Mouse (Mus musculus): ENCODE data around the gene Hoxa5. TPM values are rescaled to one million over a fixed set of nuclear protein-coding genes. Genes with fewer than 3 reads are reported as not detected.

Hoxa5 gene
- polyA plus RNA-seq, 1 experiment from 2014 or later: 2.6 TPM

DNA sequence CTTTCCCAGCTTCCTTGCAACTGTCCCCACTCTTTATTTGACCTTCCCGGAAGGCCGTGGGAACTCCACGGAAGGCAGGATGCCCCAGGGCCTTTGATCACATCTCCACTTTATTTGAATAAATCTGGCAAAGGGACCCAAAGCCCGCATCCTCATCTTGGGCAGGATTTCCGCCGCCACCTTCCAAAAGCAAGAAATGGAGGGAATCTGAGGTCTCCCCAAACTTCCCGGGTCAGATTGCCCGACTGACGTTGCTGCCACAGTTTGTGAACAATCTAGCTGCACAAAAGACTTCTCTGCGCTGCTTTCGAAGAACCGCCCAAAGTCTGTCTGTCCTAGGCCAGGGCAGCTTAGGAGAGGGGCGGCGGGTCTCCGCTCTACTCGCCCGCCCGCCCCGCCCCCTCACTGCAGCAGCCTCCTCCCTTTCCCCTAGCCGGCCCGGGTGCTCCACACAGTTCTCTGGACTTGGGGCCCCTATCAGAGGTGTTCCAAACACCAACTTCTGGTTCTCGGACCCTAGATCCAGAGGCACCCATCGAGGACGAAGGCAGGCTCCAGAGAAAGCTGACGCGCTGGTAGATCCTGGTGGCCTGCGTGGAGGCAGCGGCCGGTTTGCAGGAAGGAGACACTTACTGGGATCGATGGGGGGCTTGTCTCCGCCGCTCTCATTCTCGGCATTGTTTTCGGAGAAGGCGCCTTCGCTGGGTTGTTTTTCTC lies 20.7 kb upstream of the Hoxa5 start:
- Histone ChIP-seq H3K4me2 (no peak overlapping the region), H3K27ac (ENCODE audit: low read depth, low read length) (no peak overlapping the region), H3K4me3 (ENCODE audit: low read depth, low read length) (no peak overlapping the region), H3K4me1 (ENCODE audit: control insufficient read depth, insufficient read depth, low read length) (peaks cover 5% of the 10 kb centered on the region; the same call in 1 of the 2 replicates), H3K36me3 (ENCODE audit: control insufficient read depth, insufficient read depth, low read length) (no peaks in the 10 kb centered on the region), H3K9ac (ENCODE audit: low read depth, low read length) (no peak overlapping the region), H3K27me3 (ENCODE audit: control insufficient read depth, insufficient read depth, low read length) (peaks cover 97% of the 10 kb centered on the region), H3K9me3 (replicated peaks; ENCODE audit: control insufficient read depth, low read length) (no peaks in the 10 kb centered on the region)
- no peak for ATAC-seq (replicated peaks; ENCODE audit: insufficient number of reproducible peaks, low FRiP score, low TSS enrichment)
- WGBS (ENCODE audit: insufficient replicate concordance): under 1% methylated on average over 35 of the region's 36 CpGs

DNA sequence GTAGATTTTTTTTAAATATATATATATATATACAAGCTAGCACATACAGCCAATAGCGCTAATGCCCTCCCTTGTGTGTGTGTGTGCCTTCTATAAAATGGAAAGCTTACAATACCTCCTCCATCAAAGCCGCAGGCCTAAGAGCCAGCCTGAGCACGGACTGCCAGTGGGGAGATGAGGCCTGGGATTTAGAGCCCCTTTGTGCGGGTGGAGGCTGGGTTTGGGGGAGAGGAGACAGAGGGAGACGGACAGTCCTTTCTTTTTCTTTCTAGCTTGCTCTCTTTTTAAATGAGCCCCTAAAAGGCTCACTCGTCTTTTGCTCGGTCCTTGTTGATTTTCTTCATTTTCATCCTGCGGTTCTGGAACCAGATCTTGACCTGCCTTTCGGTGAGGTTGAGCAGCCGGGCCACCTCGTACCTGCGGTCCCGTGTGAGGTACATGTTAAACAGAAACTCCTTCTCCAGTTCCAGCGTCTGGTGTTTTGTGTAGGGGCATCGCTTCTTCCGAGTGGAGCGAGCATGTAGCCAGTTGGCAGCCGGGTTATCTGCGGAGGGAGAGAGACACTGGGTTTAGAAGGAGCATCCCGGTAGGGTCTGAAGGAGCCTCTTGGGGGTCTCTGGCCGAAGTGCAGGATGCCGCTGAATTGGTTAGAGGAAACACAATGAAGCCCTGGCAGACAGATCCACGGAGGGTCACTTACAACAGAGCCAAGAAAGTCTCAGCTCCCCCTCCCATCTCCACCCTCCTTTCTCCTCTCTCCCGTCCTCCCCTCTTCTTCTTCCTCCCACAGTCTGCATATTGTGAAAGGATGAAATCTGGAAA lies 19.8 kb upstream of the Hoxa5 start:
- Histone ChIP-seq H3K9me3 (replicated peaks; ENCODE audit: control insufficient read depth, low read length) (no peaks in the 10 kb centered on the region), H3K9ac (ENCODE audit: low read depth, low read length) (no peak overlapping the region), H3K27me3 (ENCODE audit: control insufficient read depth, insufficient read depth, low read length) (peaks cover 97% of the 10 kb centered on the region), H3K4me3 (ENCODE audit: low read depth, low read length) (no peak overlapping the region), H3K4me1 (ENCODE audit: control insufficient read depth, insufficient read depth, low read length) (peaks cover 5% of the 10 kb centered on the region; the same call in 1 of the 2 replicates), H3K36me3 (ENCODE audit: control insufficient read depth, insufficient read depth, low read length) (no peaks in the 10 kb centered on the region), H3K27ac (ENCODE audit: low read depth, low read length) (no peak overlapping the region), H3K4me2 (no peak overlapping the region)
- 3% methylated on average over 24 of the region's 24 CpGs for WGBS (ENCODE audit: insufficient replicate concordance)
- no peak for ATAC-seq (replicated peaks; ENCODE audit: insufficient number of reproducible peaks, low FRiP score, low TSS enrichment)

DNA sequence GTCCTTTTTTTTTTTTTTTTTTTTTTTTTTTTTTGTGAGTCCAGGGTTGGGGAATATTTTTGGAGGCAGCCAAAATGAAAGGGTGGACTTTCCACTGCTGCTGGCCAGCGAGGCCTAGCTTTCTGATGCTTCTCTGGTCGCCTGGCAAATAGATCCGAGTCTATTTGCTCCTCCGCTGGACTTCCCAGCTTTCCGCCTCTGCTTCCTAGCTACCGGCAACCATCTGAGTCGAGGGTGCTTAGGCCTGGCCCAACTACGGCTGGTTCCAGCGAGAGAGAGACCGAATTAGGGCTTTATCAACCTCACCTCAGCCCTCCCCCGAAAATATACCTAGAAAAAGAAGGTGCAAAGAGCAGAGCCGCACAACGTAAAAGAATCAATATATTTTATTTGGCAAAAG lies 18.3 kb upstream of the Hoxa5 start:
- H3K9ac ChIP-seq (ENCODE audit: low read depth, low read length): no peak overlapping the region
- H3K27ac ChIP-seq (ENCODE audit: low read depth, low read length): no peak overlapping the region
- WGBS (ENCODE audit: insufficient replicate concordance): 13% methylated on average over 13 of the region's 13 CpGs
- H3K4me1 ChIP-seq (ENCODE audit: control insufficient read depth, insufficient read depth, low read length): peaks cover 5% of the 10 kb centered on the region; the same call in 1 of the 2 replicates
- ATAC-seq (replicated peaks; ENCODE audit: insufficient number of reproducible peaks, low FRiP score, low TSS enrichment): no peak
- H3K9me3 ChIP-seq (replicated peaks; ENCODE audit: control insufficient read depth, low read length): no peaks in the 10 kb centered on the region
- no peak overlapping the region for H3K4me3 ChIP-seq (ENCODE audit: low read depth, low read length)
- H3K4me2 ChIP-seq: no peak overlapping the region
- peaks cover 100% of the 10 kb centered on the region for H3K27me3 ChIP-seq (ENCODE audit: control insufficient read depth, insufficient read depth, low read length)
- no peaks in the 10 kb centered on the region for H3K36me3 ChIP-seq (ENCODE audit: control insufficient read depth, insufficient read depth, low read length)

DNA sequence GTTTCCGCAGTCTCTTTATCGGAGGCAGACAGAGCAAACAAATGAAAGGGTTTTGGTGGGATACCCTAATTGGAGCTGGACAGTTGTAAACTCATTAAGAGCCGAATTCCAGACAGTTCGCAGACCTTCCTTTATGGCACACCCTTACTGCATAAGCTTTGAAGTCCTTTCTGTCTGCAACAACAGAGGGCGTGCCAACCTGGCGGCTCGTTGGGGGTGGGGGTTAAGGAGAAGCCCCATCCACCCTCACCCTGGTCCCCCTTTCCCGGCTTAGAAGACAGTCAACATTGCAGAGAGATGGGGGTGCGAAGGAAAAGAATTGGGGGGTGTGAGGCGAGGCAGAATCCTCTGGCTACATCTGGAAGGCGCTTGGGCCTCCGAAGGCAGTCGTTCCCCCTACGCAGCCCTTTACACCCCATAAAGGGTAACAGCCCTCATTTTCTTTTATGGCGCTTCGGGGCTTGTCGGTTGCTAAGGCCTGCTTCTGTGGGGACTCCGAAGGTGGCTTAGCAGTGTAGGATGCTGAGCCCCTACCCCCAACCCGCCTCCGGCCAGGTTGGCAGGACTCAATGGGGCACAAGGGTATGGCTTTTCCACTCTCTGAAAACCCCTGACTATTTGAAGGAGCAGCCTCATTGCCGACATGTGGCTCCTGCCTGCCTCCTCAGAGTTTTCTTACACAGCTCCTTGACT lies 17.8 kb upstream of the Hoxa5 start:
- H3K9me3 ChIP-seq (replicated peaks; ENCODE audit: control insufficient read depth, low read length): no peaks in the 10 kb centered on the region
- ATAC-seq (replicated peaks; ENCODE audit: insufficient number of reproducible peaks, low FRiP score, low TSS enrichment): no peak
- H3K4me2 ChIP-seq: peak overlapping the region; percentile 89
- 8% methylated on average over 21 of the region's 21 CpGs for WGBS (ENCODE audit: insufficient replicate concordance)
- H3K36me3 ChIP-seq (ENCODE audit: control insufficient read depth, insufficient read depth, low read length): no peaks in the 10 kb centered on the region
- peaks cover 5% of the 10 kb centered on the region; the same call in 1 of the 2 replicates for H3K4me1 ChIP-seq (ENCODE audit: control insufficient read depth, insufficient read depth, low read length)
- H3K27me3 ChIP-seq (ENCODE audit: control insufficient read depth, insufficient read depth, low read length): peaks cover 100% of the 10 kb centered on the region
- H3K4me3 ChIP-seq (ENCODE audit: low read depth, low read length): peak overlapping the region; percentile 57
- no peak overlapping the region for H3K9ac ChIP-seq (ENCODE audit: low read depth, low read length)
- H3K27ac ChIP-seq (ENCODE audit: low read depth, low read length): no peak overlapping the region

DNA sequence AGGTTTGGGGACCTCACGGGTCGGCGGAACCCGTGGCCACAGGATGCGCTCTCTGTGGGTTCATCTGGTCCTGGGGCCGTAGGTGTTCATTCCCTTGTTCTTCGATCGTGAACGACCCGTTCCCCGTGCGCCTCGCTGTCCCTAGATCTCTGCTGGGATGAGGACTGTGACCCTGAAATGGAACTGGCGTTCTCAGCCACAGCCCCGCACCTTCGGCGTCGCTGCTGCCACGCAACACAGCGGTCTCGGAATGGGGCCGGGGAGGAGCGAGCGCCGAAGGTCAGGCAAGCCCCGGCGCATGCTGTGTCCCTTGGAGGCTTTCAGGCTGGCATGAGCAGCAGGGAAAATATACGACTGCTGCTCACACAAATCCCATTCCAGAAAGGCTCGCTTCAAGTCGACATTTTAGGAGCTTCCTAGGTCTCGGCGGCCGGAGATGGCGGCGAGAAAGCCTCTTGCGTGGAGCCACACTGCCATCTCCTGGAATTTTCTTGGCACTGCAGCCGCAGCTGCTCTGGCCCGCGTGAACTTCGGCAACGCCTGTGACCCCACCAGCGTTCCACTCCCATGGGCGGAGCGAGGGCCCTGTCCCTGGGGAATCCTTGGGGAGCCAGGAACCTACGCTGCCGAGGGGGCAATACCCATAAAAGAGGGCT lies 17.1 kb upstream of the Hoxa5 start, which contains the start of gene Hoxa7:
TSS of gene Hoxa7 (minus strand) at position 518 of the 656 bp plus-strand sequence.
- Histone ChIP-seq H3K4me3 (ENCODE audit: low read depth, low read length) (peak within 1 kb of the TSS; percentile 57), H3K27ac (ENCODE audit: low read depth, low read length) (no peak within 1 kb of the TSS), H3K9me3 (replicated peaks; ENCODE audit: control insufficient read depth, low read length) (no peaks in the 10 kb centered on the region), H3K27me3 (ENCODE audit: control insufficient read depth, insufficient read depth, low read length) (peaks cover 100% of the 10 kb centered on the region), H3K36me3 (ENCODE audit: control insufficient read depth, insufficient read depth, low read length) (no peaks in the 10 kb centered on the region), H3K4me2 (peak within 1 kb of the TSS; percentile 89), H3K9ac (ENCODE audit: low read depth, low read length) (no peak within 1 kb of the TSS), H3K4me1 (ENCODE audit: control insufficient read depth, insufficient read depth, low read length) (peaks cover 9% of the 10 kb centered on the region; the same call in 1 of the 2 replicates)
- ATAC-seq (replicated peaks; ENCODE audit: insufficient number of reproducible peaks, low FRiP score, low TSS enrichment): 0 out of 2 replicates have a peak, but pooled peaks have one; percentile 7
- WGBS (ENCODE audit: insufficient replicate concordance): 2% methylated on average over 46 of the region's 46 CpGs

DNA sequence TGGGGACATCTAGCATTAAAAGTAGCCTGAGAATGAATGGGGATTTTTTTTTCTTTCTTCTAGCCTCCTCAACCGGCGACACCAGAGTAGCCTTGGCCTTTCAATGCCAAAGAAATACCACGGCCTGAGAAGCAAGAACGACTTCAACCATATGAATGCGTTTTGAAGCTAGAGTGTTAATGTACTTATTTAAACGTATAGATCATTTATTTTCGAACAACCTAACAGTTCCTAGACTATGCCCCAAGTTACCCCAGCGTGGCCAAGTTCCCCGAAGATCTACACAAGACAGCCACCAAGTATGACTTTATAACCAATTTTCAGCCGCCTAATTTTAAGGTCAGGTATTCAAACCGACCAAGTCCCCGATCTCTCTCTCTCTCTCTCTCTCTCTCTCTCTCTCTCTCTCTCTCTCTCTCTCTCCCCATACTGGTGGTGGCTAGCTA lies 16.5 kb upstream of the Hoxa5 start:
- H3K9ac ChIP-seq (ENCODE audit: low read depth, low read length): no peak overlapping the region
- peaks cover 100% of the 10 kb centered on the region for H3K27me3 ChIP-seq (ENCODE audit: control insufficient read depth, insufficient read depth, low read length)
- peak overlapping the region; percentile 89 for H3K4me2 ChIP-seq
- ATAC-seq (replicated peaks; ENCODE audit: insufficient number of reproducible peaks, low FRiP score, low TSS enrichment): no peak
- no peak overlapping the region for H3K27ac ChIP-seq (ENCODE audit: low read depth, low read length)
- 6% methylated on average over 12 of the region's 12 CpGs for WGBS (ENCODE audit: insufficient replicate concordance)
- H3K4me3 ChIP-seq (ENCODE audit: low read depth, low read length): peak overlapping the region; percentile 57
- peaks cover 7% of the 10 kb centered on the region; the same call in 1 of the 2 replicates for H3K4me1 ChIP-seq (ENCODE audit: control insufficient read depth, insufficient read depth, low read length)
- no peaks in the 10 kb centered on the region for H3K36me3 ChIP-seq (ENCODE audit: control insufficient read depth, insufficient read depth, low read length)
- no peaks in the 10 kb centered on the region for H3K9me3 ChIP-seq (replicated peaks; ENCODE audit: control insufficient read depth, low read length)

DNA sequence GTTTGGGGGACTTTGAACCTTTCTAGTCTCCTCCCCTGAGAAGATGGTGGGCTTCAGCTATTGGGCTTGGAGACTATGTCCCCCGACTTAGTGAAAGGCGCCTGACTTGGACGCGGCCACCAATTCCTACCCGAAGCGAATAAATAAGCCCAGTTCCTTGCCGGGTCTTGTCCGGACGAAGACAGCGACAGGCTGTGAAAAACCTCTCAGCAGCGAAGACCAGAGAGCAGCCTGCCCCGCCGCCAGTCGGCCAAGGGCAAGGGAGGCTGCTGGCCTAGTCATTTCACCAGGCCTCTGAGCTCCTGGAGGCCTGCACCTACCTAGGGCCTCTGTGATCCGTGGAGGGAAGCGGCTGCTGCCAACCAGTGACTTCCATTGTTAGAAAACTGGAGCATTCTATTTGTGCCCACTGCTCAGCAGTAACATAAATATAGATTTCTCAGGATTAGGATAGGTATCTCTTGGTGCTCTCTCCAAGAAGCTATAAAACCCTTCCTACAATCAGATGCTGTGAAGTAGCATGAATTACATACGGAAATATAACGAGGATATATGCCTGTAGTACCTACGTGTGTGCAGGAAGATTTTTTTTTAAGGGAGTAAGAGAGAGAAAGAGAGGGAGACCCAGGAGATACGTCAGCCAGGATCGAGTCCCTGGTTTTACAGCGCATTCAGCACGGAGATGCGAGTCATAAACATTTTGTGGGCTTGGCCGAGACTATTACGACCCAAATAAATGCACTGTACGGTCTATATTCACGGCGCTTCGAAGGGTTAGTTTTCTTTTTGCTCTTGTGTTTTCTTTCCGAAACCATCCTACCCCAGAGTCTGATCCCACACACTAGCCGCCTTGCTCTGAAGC lies 15.8 kb upstream of the Hoxa5 start:
- no peak overlapping the region for H3K4me3 ChIP-seq (ENCODE audit: low read depth, low read length)
- H3K27ac ChIP-seq (ENCODE audit: low read depth, low read length): no peak overlapping the region
- H3K4me1 ChIP-seq (ENCODE audit: control insufficient read depth, insufficient read depth, low read length): 0 out of 2 replicates have a peak, but pooled peaks cover 4% of the 10 kb centered on the region
- no peaks in the 10 kb centered on the region for H3K9me3 ChIP-seq (replicated peaks; ENCODE audit: control insufficient read depth, low read length)
- no peaks in the 10 kb centered on the region for H3K36me3 ChIP-seq (ENCODE audit: control insufficient read depth, insufficient read depth, low read length)
- H3K4me2 ChIP-seq: no peak overlapping the region
- WGBS (ENCODE audit: insufficient replicate concordance): 14% methylated on average over 32 of the region's 32 CpGs
- H3K27me3 ChIP-seq (ENCODE audit: control insufficient read depth, insufficient read depth, low read length): peaks cover 100% of the 10 kb centered on the region
- no peak for ATAC-seq (replicated peaks; ENCODE audit: insufficient number of reproducible peaks, low FRiP score, low TSS enrichment)
- no peak overlapping the region for H3K9ac ChIP-seq (ENCODE audit: low read depth, low read length)
